Mouse (Mus musculus) forebrain, embryonic 13.5 days (tissue): ENCODE data around the gene Nemp1. TPM values are rescaled to one million over a fixed set of nuclear protein-coding genes. Genes with fewer than 3 reads are reported as not detected.
A peak's percentile ranks its signal among the peaks of the same experiment; 100 is the strongest.

Source experiments
- ATAC-seq: fragments of 200-750 bp; cut with Nextera tagmentation; 2 replicates; pipeline ENCODE4 v1.8.0; 2017
- H3K27ac ChIP-seq: fragments of 300-500 bp; sonication (generic); 2 replicates; pipeline ENCODE4 v1.5.1; 2015; ENCODE audit warnings: inconsistent platforms, mild to moderate bottlenecking, moderate library complexity
- H3K27me3 ChIP-seq: fragments of 300-500 bp; sonication (generic); 2 replicates; pipeline ENCODE4 v1.6.1; 2015; ENCODE audit warnings: mild to moderate bottlenecking, inconsistent platforms
- H3K36me3 ChIP-seq: fragments of 300-500 bp; sonication (generic); 2 replicates; pipeline ENCODE4 v1.6.1; 2015; ENCODE audit warnings: mild to moderate bottlenecking, inconsistent platforms; ENCODE audit not compliant: poor library complexity, severe bottlenecking
- H3K4me1 ChIP-seq: fragments of 300-500 bp; sonication (generic); 2 replicates; pipeline ENCODE4 v1.6.1; 2015; ENCODE audit warnings: inconsistent platforms
- H3K4me2 ChIP-seq: fragments of 300-500 bp; sonication (generic); 2 replicates; pipeline ENCODE4 v1.6.1; 2015; ENCODE audit warnings: inconsistent platforms, mild to moderate bottlenecking, moderate library complexity
- H3K4me3 ChIP-seq: fragments of 300-500 bp; sonication (generic); 2 replicates; pipeline ENCODE4 v1.5.1; 2015; ENCODE audit warnings: mild to moderate bottlenecking, inconsistent platforms
- H3K9ac ChIP-seq: fragments of 300-500 bp; sonication (generic); 2 replicates; pipeline ENCODE4 v1.6.1; 2015; ENCODE audit warnings: mild to moderate bottlenecking, inconsistent platforms
- H3K9me3 ChIP-seq: fragments of 300-500 bp; sonication (generic); replicated peaks from 2 replicates; pipeline ENCODE4 v1.6.1; 2016; ENCODE audit warnings: inconsistent platforms
- WGBS: fragments of 180-500 bp; shearing (Covaris S2); methylation state at CpG from one replicate; pipeline ENCODE4 v1.1.7; 2015; 5-methylcytosine and 5-hydroxymethylcytosine counted together
- polyA plus RNA-seq: library from polyadenylated mRNA; unstranded; fragments of >200 nt; fragmentation: Nextera tagmentation; extraction: Ambion mirVana; gene quantifications from 2 replicates; pipeline ENCODE4 v1.2.1, GENCODE M21; 2015

Nemp1 gene
- 6.7 and 7.0 TPM in 2 replicates for polyA plus RNA-seq

DNA sequence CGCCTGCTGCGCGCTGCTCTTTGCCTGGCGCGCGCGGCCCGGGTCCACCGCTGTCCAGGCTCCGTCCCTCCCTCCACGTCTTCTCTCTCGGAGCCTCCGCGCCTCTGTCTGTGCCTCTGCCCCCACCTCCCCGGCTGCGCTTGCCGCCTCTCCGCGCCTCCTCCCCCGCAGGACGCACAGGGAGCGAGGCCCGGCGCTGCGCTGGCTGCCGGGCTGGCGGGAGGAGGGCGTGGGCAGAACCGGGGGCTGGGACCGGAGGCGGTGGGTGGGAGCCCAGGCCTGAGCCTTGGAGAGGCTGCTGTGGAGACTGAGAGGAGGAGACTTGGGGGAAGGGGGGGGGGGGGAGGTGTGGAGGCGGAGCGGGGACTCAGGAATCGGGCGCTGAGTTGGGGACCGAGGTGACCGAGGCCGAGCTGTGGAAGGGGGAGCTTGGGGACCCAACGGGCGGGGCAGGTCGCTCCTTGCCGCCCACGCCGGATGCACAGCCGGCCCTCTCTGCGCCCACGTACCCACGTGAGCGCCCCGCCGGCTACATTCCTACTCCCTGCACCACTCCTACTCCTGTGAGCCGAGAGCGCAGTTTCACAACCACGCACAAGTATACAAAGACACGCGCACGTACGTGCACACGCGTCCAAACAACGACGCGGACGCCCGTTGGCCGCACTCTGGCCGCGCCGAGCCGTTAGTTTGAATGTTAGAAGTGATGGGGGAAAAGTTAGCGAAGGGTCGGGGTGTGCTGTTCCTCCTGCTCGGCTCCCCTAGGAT lies at the start of gene Nemp1:
TSS of gene Nemp1 (plus strand) at position 401 of the 768 bp plus-strand sequence.
- Histone ChIP-seq H3K27me3 (peaks cover 65% of the 10 kb centered on the region), H3K4me2 (peak within 1 kb of the TSS; percentile 95), H3K9ac (peak within 1 kb of the TSS; percentile 75), H3K36me3 (no peaks in the 10 kb centered on the region), H3K9me3 (no peaks in the 10 kb centered on the region), H3K27ac (peak within 1 kb of the TSS; percentile 19; the same call in 1 of the 2 replicates), H3K4me3 (peak within 1 kb of the TSS; percentile 59), H3K4me1 (peaks cover 59% of the 10 kb centered on the region)
- ATAC-seq, result peak; percentile 56
- WGBS, result under 1% methylated on average over 56 of the region's 73 CpGs

DNA sequence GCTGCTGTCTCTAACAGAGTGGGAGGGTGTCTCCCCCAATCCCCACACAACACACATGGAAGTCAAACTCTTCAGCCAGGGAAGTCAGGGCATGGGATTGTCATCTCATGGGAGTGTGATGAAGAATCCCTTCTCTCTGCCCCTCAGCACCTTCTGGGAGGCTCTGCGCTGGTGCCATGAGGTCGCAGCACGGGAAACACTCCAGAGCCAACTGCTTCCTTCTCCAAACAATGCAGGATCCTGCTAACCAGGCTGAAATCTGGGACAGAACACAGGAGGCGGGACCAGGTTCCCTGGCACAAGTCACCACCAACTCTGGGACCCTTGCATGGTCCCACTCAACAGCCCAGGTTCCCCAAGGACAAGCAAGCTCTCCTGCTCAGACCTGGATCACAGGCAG lies 49.4 kb upstream of the Nemp1 start:
- Histone ChIP-seq H3K9me3 (no peaks in the 10 kb centered on the region), H3K4me3 (no peak overlapping the region), H3K9ac (peak overlapping the region; percentile 22), H3K4me1 (peaks cover 72% of the 10 kb centered on the region), H3K27ac (no peak overlapping the region), H3K36me3 (peaks cover 12% of the 10 kb centered on the region), H3K27me3 (no peaks in the 10 kb centered on the region), H3K4me2 (peak overlapping the region; percentile 26)
- no peak for ATAC-seq
- 71% methylated on average over 4 of the region's 4 CpGs for WGBS

DNA sequence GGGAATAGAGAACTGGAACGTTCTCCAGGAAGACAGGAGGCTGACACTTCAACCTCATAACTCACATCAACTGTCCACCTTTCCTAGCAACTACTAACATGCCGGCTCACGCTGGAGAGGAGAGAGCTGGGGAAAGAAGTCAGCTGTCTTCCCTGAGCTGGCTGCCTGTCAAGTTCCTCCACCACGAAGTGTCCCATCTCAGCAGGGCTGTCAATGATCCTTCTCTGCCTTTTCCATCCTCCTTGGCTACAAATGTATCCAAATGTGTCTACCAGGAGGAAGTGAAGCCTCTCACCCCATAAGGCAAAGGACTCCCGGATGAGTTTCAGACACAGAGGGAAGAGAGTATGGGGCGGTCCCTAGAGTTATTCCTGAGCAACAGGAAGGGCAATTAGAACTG lies 48.5 kb upstream of the Nemp1 start:
- Histone ChIP-seq H3K36me3 (peaks cover 4% of the 10 kb centered on the region; the same call in 1 of the 2 replicates), H3K27me3 (no peaks in the 10 kb centered on the region), H3K4me1 (peaks cover 74% of the 10 kb centered on the region), H3K9me3 (no peaks in the 10 kb centered on the region), H3K4me2 (peak overlapping the region; percentile 88), H3K4me3 (peak overlapping the region; percentile 88; the same call in 1 of the 2 replicates), H3K9ac (peak overlapping the region; percentile 22; the same call in 1 of the 2 replicates), H3K27ac (no peak overlapping the region)
- 77% methylated on average over 6 of the region's 6 CpGs for WGBS
- no peak for ATAC-seq

DNA sequence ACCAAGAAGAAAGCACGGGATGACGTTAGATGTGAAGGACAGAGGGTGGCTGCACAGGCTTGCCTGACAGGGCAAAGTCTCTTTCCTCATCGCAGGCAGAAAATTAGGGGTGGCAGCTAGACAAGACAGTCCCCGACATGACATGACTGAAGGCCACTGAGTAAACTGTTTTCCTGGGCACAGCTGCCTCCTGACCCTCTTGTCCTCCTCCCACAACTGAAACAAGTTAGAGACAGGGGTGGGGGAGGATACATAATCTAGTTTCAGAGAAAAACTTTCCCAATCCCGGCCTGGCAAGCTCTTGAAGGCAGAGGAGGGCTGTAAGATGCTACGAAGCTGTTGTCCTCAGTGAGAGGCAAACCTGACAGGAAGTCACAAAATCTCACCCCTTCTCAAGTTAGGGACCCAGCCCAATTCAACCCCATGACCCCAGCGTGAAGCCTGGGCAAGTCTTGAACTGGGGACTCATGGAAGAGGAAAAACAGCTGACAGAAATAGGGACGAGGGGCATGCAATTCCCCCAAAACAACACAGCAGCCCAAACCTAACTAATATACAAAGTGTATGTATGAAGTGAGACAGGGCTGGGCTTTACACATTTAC lies 47.5 kb upstream of the Nemp1 start:
- Histone ChIP-seq H3K4me2 (peak overlapping the region; percentile 88), H3K27me3 (no peaks in the 10 kb centered on the region), H3K27ac (no peak overlapping the region), H3K4me3 (peak overlapping the region; percentile 88), H3K36me3 (peaks cover 4% of the 10 kb centered on the region; the same call in 1 of the 2 replicates), H3K4me1 (peaks cover 66% of the 10 kb centered on the region), H3K9ac (peak overlapping the region; percentile 95), H3K9me3 (no peaks in the 10 kb centered on the region)
- no peak for ATAC-seq
- WGBS, result 33% methylated on average over 8 of the region's 8 CpGs

DNA sequence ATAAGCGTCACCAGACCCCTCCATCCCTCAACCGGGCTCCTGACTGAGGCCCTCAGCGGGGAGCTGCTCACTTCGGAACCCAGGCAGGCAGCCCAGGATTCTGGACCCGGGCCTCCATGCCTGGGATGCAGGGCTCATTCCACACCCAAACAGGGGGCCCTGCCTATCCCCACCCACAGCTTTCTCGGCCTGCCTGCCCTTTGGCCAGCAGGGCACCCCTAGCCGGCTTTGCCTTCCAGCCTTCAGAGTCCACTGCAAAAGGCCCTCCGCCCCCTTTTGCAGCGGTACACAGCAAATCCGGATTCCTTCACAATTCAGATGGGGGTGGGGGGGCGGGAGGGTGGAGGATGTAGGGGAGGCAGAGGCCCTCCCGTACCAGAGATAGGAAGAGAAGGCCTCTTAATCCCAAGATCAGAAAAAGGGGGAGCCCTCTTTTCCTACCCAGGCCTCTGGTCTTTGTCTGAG lies 46.7 kb upstream of the Nemp1 start:
- ATAC-seq, result 0 out of 2 replicates have a peak, but pooled peaks have one; percentile 0

DNA sequence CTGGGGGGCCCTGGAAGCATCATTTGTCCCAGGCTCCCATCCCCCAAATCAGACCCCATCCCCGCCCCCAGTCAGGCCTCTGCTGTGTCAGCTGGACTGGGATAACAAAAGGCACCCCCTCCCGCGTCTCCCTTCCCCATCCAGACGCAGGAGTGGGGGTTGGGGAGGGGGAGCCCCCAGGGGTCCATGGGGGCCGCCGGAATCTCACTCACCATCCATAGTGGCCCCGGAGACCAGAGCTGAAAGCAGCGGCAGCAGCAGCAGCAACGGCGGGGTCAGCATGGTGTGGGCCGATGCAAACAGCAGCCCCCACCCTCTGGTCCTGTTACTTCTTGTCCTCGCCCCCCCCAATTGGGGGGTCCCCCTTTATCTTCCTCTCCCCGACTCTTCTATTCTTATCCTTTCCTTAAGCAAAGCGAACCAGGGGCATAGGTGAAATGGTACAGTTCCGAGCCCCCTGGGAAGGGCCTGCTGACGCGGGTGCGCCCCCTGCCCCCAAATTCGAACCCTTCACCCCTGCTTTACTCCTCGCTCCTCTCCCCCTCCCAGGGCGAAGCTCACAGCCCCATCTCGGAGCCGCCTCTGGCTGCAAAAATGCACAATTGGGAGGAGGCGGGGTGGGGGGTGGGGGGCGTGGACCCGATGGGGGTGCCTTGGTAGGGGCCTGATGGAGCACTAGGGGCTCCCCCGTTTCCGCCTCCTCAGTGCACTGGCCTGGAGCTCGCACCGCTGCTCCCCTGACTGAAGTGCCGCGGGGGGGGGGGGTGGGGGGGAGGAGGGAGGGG lies 46.1 kb upstream of the Nemp1 start, which contains the start of gene Lrp1:
TSS of gene Lrp1 (minus strand) at position 743 of the 785 bp plus-strand sequence.
- Histone ChIP-seq H3K9me3 (no peaks in the 10 kb centered on the region), H3K4me3 (peak within 1 kb of the TSS; percentile 88), H3K27ac (peak within 1 kb of the TSS; percentile 92), H3K4me1 (peaks cover 53% of the 10 kb centered on the region), H3K36me3 (peaks cover 4% of the 10 kb centered on the region; the same call in 1 of the 2 replicates), H3K9ac (peak within 1 kb of the TSS; percentile 95), H3K4me2 (peak within 1 kb of the TSS; percentile 88), H3K27me3 (no peaks in the 10 kb centered on the region)
- under 1% methylated on average over 26 of the region's 32 CpGs for WGBS
- peak; percentile 81 for ATAC-seq

More for the DNA sequence above, 46.7 kb upstream of the Nemp1 start:
- WGBS, result 0% methylated on average over 11 of the region's 12 CpGs
- peak overlapping the region; percentile 95 for H3K9ac ChIP-seq
- H3K4me1 ChIP-seq, result peaks cover 59% of the 10 kb centered on the region
- H3K36me3 ChIP-seq, result peaks cover 4% of the 10 kb centered on the region; the same call in 1 of the 2 replicates
- H3K4me2 ChIP-seq, result peak overlapping the region; percentile 88
- H3K4me3 ChIP-seq, result peak overlapping the region; percentile 88
- H3K27me3 ChIP-seq, result no peaks in the 10 kb centered on the region
- H3K9me3 ChIP-seq, result no peaks in the 10 kb centered on the region
- peak overlapping the region; percentile 89 for H3K27ac ChIP-seq

DNA sequence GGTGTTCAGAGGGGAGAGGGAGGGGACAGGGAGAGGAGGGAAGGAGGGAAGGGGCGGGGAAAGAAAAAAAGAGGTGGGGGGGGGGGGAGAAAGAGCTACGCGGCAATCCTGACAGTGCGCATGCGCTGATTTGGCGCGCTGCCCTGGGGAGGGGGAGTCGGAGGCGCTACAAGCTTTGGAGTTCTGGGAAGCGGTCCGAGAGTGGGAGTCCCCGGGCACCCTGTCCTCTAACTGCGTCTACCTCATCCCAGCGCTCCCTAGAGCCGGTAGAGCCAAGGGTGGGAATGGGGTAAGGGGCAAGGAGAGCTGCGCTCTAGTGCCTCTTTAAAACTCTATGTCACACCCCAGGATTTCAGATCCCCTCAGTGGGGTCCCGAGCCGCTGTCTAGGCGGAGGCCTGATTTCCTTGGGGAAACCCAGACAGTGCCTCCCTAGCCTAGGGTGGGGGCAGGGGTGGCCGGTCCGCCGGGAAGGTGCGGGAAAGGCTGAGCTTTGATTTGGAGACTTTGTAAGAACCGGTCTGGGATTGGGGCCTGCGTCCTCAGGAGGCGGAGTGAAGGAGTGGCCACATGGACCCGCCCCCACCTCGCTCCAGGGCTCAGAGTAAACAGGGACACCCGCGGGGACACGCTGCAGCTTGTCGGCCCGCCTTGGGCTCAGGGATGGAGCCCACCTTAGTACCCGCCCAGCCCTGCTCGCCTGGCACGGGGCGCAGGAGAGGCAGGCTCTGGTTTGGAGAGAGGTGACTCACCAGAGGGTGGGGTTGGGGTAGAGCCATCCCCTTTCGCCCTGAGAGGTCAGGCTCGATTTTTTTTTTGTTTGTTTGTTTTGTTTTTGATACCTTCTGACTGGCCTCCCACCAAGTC lies 45.3 kb upstream of the Nemp1 start:
- 0% methylated on average over 34 of the region's 39 CpGs for WGBS
- Histone ChIP-seq H3K27me3 (no peaks in the 10 kb centered on the region), H3K4me1 (peaks cover 44% of the 10 kb centered on the region)

DNA sequence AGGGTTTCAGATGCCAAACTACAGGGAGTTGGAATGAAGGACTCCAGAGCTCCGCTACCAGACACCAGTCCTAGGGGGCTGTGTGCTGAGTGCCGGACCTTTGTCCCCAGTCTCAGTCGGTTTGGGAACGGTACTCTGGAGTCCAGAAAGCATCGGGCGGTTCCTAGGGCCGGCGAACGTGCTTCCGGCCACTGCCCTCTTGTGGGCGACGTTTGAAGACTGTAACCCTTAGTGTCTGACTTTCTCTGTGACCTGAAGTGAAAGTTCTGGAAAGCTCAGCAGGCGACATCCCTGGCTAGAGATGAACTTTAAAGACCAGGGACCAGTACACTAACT lies 44.7 kb upstream of the Nemp1 start:
- Histone ChIP-seq H3K9ac (peak overlapping the region; percentile 73), H3K27ac (peak overlapping the region; percentile 92), H3K4me1 (peaks cover 40% of the 10 kb centered on the region), H3K4me3 (peak overlapping the region; percentile 88), H3K4me2 (peak overlapping the region; percentile 88), H3K27me3 (no peaks in the 10 kb centered on the region), H3K9me3 (0 out of 2 replicates have a peak, but pooled peaks cover 4% of the 10 kb centered on the region), H3K36me3 (peaks cover 3% of the 10 kb centered on the region; the same call in 1 of the 2 replicates)
- under 1% methylated on average over 13 of the region's 13 CpGs for WGBS
- peak; percentile 23 for ATAC-seq

More for the DNA sequence above, 45.3 kb upstream of the Nemp1 start:
- peak overlapping the region; percentile 88 for H3K4me2 ChIP-seq
- ATAC-seq, result peak; percentile 88
- H3K9ac ChIP-seq, result peak overlapping the region; percentile 73
- H3K36me3 ChIP-seq, result peaks cover 4% of the 10 kb centered on the region; the same call in 1 of the 2 replicates
- H3K4me3 ChIP-seq, result peak overlapping the region; percentile 88
- peak overlapping the region; percentile 92 for H3K27ac ChIP-seq
- H3K9me3 ChIP-seq, result no peaks in the 10 kb centered on the region

DNA sequence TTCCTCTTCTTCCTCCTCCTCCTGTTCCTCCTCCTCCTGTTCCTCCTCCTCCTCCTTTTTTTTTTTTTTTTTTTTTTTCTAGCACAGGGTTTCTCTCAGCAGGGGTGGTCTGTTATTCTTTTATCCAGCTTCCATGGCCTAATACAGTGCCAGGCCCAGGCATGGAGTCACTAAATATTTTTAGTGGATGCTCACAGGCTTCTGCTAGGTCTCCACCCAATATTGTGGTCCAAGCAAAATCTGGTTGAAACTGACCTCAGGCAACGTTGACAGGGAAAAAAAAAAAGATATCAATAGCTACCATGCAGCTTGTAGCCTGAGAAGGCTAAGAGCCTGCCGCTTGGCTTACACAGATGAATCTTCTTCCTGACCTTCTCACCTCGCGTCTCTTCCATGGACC lies 44.0 kb upstream of the Nemp1 start:
- H3K36me3 ChIP-seq, result no peaks in the 10 kb centered on the region
- H3K27me3 ChIP-seq, result no peaks in the 10 kb centered on the region
- peaks cover 33% of the 10 kb centered on the region for H3K4me1 ChIP-seq
- WGBS, result 64% methylated on average over 4 of the region's 4 CpGs
- no peak overlapping the region for H3K4me2 ChIP-seq
- 0 out of 2 replicates have a peak, but pooled peaks cover 4% of the 10 kb centered on the region for H3K9me3 ChIP-seq
- H3K9ac ChIP-seq, result no peak overlapping the region
- no peak overlapping the region for H3K27ac ChIP-seq
- ATAC-seq, result no peak
- H3K4me3 ChIP-seq, result no peak overlapping the region

DNA sequence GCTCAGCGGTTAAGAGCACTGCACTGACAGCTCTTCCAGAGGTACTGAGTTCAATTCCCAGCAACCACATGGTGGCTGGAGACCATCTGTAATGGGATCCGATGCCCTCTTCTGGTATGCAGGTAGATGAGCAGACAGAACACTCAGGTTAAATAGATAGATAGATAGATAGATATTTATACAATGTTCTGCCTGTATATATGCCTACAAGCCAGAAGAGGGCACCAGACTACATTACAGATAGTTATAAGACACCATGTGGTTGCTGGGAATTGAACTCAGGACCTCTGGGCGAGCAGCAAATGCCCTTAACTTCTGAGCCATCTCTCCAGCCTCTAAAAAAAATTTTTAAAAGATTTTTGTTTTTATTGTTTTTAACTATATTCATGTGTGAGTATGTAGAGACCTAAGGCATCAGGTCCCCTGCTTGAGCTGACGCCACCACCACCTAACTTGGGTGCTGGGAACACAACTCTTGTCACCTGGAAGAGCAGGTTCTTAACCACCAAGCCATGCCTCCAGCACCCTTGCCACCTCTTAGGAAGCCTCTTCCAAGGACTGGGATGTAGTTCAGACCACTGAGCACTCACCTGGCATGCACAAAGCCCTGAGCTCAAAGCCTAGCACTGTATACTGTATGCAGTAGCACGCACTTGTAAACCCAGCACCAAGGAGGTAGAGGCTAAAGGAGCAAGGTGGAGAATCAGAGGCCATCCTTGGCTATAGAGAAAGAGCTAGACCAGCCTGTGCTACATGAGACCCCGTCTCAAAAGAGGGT lies 43.1 kb upstream of the Nemp1 start:
- H3K4me2 ChIP-seq, result no peak overlapping the region
- no peaks in the 10 kb centered on the region for H3K27me3 ChIP-seq
- 0 out of 2 replicates have a peak, but pooled peaks cover 4% of the 10 kb centered on the region for H3K9me3 ChIP-seq
- no peak for ATAC-seq
- peaks cover 24% of the 10 kb centered on the region for H3K4me1 ChIP-seq
- no peak overlapping the region for H3K27ac ChIP-seq
- 90% methylated on average over 6 of the region's 6 CpGs for WGBS
- no peak overlapping the region for H3K4me3 ChIP-seq
- no peaks in the 10 kb centered on the region for H3K36me3 ChIP-seq
- H3K9ac ChIP-seq, result no peak overlapping the region
